Mouse (Mus musculus): Measurements from ENCODE around the gene Tmem200a.
A peak's percentile ranks its signal among the peaks of the same experiment; 100 is the strongest.

DNA sequence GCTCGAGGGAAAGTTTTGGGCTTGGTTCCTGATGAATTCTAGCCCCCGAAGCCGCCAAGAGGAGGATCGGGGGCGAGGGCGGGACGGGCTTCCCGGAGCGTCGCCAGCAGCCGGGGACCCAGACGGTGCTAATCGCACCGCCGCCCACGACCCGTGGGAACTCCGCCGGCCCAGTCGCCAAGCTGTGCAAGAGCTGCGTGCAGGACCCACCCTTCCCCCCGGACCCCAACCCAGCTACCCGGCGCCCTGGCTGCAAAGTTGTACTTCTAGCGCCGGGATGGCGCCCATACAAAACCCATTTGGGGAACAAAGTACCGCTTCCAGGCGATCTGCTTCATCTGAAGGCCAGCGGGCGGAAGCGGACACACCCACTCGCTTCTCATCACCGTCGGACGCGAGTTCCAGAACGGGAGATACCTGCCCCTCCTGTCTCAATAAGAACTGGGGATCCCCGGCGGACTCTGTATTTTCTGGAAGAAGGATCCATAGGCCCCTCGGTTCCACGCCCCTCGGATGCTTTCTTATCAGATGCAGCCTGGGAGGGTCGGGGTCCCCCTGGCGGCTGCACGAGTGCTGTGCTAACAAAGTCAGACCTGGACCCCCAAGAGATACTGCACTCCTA lies at the start of gene Tmem200a:
- TF ChIP-seq POLR2A (IDR thresholded peaks at IDR 0.05; ENCODE audit: insufficient read depth, low read length) (no peak), CTCF (IDR thresholded peaks at IDR 0.05; ENCODE audit: low read depth, low read length) (peak; percentile 68), EP300 (IDR thresholded peaks at IDR 0.05; ENCODE audit: insufficient read depth, low read depth, low read length) (no peak)
